Mouse (Mus musculus) left cerebral cortex, adult 2 months (tissue): Measurements from ENCODE around the gene Hpf1. TPM values are rescaled to one million over a fixed set of nuclear protein-coding genes. Genes with fewer than 3 reads are reported as not detected.

ENCODE experiments used
- DNase-seq, 2 experiments: peaks; one replicate each; pipeline ENCODE4 v3.0.0; 2021 to 2022; ENCODE audit warnings: low spot score in 2 of 2, mixed read lengths in 1 of 2; ENCODE audit errors: extremely low spot score in 1 of 2
- H3K27ac ChIP-seq: fragments of 200-600 bp; 2 replicates; pipeline ENCODE4 v1.8.1; 2022
- H3K4me3 ChIP-seq: fragments of 200-600 bp; 2 replicates; pipeline ENCODE4 v1.8.1; 2022
- CTCF ChIP-seq: fragments of 200-600 bp; IDR thresholded peaks from 2 replicates; pipeline ENCODE4 v1.8.1; 2022; ENCODE audit warnings: antibody characterized with exemption, mild to moderate bottlenecking, moderate library complexity
- intact Hi-C: fragments of 180-260 bp; cut with DNase I; formaldehyde crosslinking; loops from one replicate; pipeline ENCODE4 v1.15.1; 2025
- total RNA-seq, 2 experiments: library from RNA; stranded (reverse); gene quantifications; 2 replicates each; pipeline ENCODE4 v1.2.3; 2021

Hpf1 gene
- total RNA-seq, 2 experiments from 2014 or later = 45.8 to 51.3 TPM

GRCm38 (mm10) chr8:60912081-60912480, 21.9 kb downstream of the Hpf1 start:
- peak overlapping the region; percentile 17; the same call in 1 of the 2 replicates for H3K27ac ChIP-seq
- intact Hi-C loops = no loop called here
- DNase-seq = no peak
- no peak for TF ChIP-seq CTCF
- H3K4me3 ChIP-seq = no peak overlapping the region

- intact Hi-C loops = no loop called here
- no peak for DNase-seq
Measured at GRCm38 (mm10) chr8:60912554-60912953, 22.3 kb downstream of the Hpf1 start.

GRCm38 (mm10) chr8:60919069-60919468, 28.9 kb downstream of the Hpf1 start:
- DNase-seq = no peak
- Histone ChIP-seq H3K4me3 (no peak overlapping the region), H3K27ac (no peak overlapping the region)
- intact Hi-C loops = no loop called here
- TF ChIP-seq CTCF = no peak

More at GRCm38 (mm10) chr8:60912554-60912953, 22.3 kb downstream of the Hpf1 start:
- H3K27ac ChIP-seq = peak overlapping the region; percentile 17; the same call in 1 of the 2 replicates
- no peak for TF ChIP-seq CTCF
- H3K4me3 ChIP-seq = no peak overlapping the region

GRCm38 (mm10) chr8:60920176-60920575, 30.0 kb downstream of the Hpf1 start:
- no peak for TF ChIP-seq CTCF
- no peak overlapping the region for H3K27ac ChIP-seq
- H3K4me3 ChIP-seq = no peak overlapping the region
- no peak for DNase-seq
- intact Hi-C loops = no loop called here

GRCm38 (mm10) chr8:60933617-60934016, 43.4 kb downstream of the Hpf1 start:
- intact Hi-C loops = no loop called here
- DNase-seq = no peak
- Histone ChIP-seq H3K4me3 (no peak overlapping the region), H3K27ac (no peak overlapping the region)
- TF ChIP-seq CTCF = peak; percentile 41

- Histone ChIP-seq H3K27ac (no peak overlapping the region), H3K4me3 (no peak overlapping the region)
- no peak for DNase-seq
- TF ChIP-seq CTCF = no peak
- intact Hi-C loops = no loop called here
Measured at GRCm38 (mm10) chr8:60938717-60939424, 48.7 kb downstream of the Hpf1 start.

- DNase-seq = no peak
- peak; percentile 30 for TF ChIP-seq CTCF
- intact Hi-C loops = no loop called here
- Histone ChIP-seq H3K4me3 (no peak overlapping the region), H3K27ac (no peak overlapping the region)
Measured at GRCm38 (mm10) chr8:60942867-60943266, 52.6 kb downstream of the Hpf1 start.

GRCm38 (mm10) chr8:60947503-60947902, 57.3 kb downstream of the Hpf1 start:
- intact Hi-C loops = no loop called here
- Histone ChIP-seq H3K27ac (no peak overlapping the region), H3K4me3 (no peak overlapping the region)
- no peak for TF ChIP-seq CTCF
- DNase-seq = no peak

GRCm38 (mm10) chr8:60949859-60950258, 59.6 kb downstream of the Hpf1 start:
- no peak overlapping the region for H3K27ac ChIP-seq
- intact Hi-C loops = loop anchor here (5.0 kb wide), 1 partner anchor 58 kb away; the partner anchor contains the start of gene Hpf1
- H3K4me3 ChIP-seq = no peak overlapping the region
- no peak for TF ChIP-seq CTCF
- DNase-seq = no peak

- no peak overlapping the region for H3K27ac ChIP-seq
- TF ChIP-seq CTCF = no peak
- no peak overlapping the region for H3K4me3 ChIP-seq
- DNase-seq = no peak
- intact Hi-C loops = loop anchor here (5.0 kb wide), 1 partner anchor 59 kb away; the partner anchor contains the start of gene Hpf1
Measured at GRCm38 (mm10) chr8:60951271-60951670, 61.1 kb downstream of the Hpf1 start.

GRCm38 (mm10) chr8:60951757-60952156, 61.5 kb downstream of the Hpf1 start:
- no peak for DNase-seq
- intact Hi-C loops = loop anchor here (5.0 kb wide), 1 partner anchor 59 kb away; the partner anchor contains the start of gene Hpf1
- H3K27ac ChIP-seq = no peak overlapping the region
- no peak overlapping the region for H3K4me3 ChIP-seq
- no peak for TF ChIP-seq CTCF

- peak overlapping the region; percentile 54; the same call in 1 of the 2 replicates for H3K4me3 ChIP-seq
- no peak for DNase-seq
- no peak for TF ChIP-seq CTCF
- no peak overlapping the region for H3K27ac ChIP-seq
- intact Hi-C loops = loop anchor here (5.0 kb wide), 1 partner anchor 61 kb away; the partner anchor contains the start of gene Hpf1
Measured at GRCm38 (mm10) chr8:60952803-60953202, 62.6 kb downstream of the Hpf1 start.
